Mouse (Mus musculus) hindbrain, embryonic 15.5 days (tissue): ENCODE results near the gene Itgb2. TPM values are rescaled to one million over a fixed set of nuclear protein-coding genes. Genes with fewer than 3 reads are reported as not detected.
A peak's percentile ranks its signal among the peaks of the same experiment; 100 is the strongest.

Experiments used
- ATAC-seq: fragments of 200-750 bp; cut with Nextera tagmentation; 2 replicates; pipeline ENCODE4 v1.8.0; 2017; ENCODE audit warnings: low read depth, moderate number of reproducible peaks, moderate TSS enrichment; ENCODE audit not compliant: low FRiP score
- H3K27ac ChIP-seq: fragments of 300-500 bp; sonication (generic); replicated peaks from 2 replicates; pipeline ENCODE4 v1.5.1; 2015; ENCODE audit warnings: mild to moderate bottlenecking, inconsistent platforms
- H3K27me3 ChIP-seq: fragments of 300-500 bp; sonication (generic); 2 replicates; pipeline ENCODE4 v1.6.1; 2015; ENCODE audit warnings: control low read depth, inconsistent platforms
- H3K36me3 ChIP-seq: fragments of 300-500 bp; sonication (generic); 2 replicates; pipeline ENCODE4 v1.6.1; 2015; ENCODE audit warnings: control low read depth, inconsistent platforms
- H3K4me1 ChIP-seq: fragments of 300-500 bp; sonication (generic); replicated peaks from 2 replicates; pipeline ENCODE4 v1.6.1; 2015; ENCODE audit warnings: control low read depth, inconsistent platforms
- H3K4me2 ChIP-seq: fragments of 300-500 bp; sonication (generic); 2 replicates; pipeline ENCODE4 v1.6.1; 2015; ENCODE audit warnings: moderate library complexity, mild to moderate bottlenecking, inconsistent platforms
- H3K4me3 ChIP-seq: fragments of 300-500 bp; sonication (generic); 2 replicates; pipeline ENCODE4 v1.5.1; 2015; ENCODE audit warnings: mild to moderate bottlenecking, inconsistent platforms
- H3K9ac ChIP-seq: fragments of 300-500 bp; sonication (generic); 2 replicates; pipeline ENCODE4 v1.6.1; 2015; ENCODE audit warnings: inconsistent platforms
- H3K9me3 ChIP-seq: fragments of 300-500 bp; sonication (generic); 2 replicates; pipeline ENCODE4 v1.6.1; 2016; ENCODE audit warnings: control low read depth, inconsistent platforms
- WGBS: fragments of 180-500 bp; shearing (Covaris S2); methylation state at CpG from one replicate; pipeline ENCODE4 v1.1.7; 2015; 5-methylcytosine and 5-hydroxymethylcytosine counted together
- polyA plus RNA-seq: library from polyadenylated mRNA; unstranded; fragments of >200 nt; fragmentation: Nextera tagmentation; extraction: Ambion mirVana; gene quantifications from 2 replicates; pipeline ENCODE4 v1.2.1, GENCODE M21; 2015

Itgb2 gene
- polyA plus RNA-seq, 1 experiment from 2014 or later, result 1.1 TPM

GRCm38 (mm10) chr10:77560090-77560489 is 30.0 kb downstream of the Itgb2 start:
- Histone ChIP-seq H3K4me3 (no peak overlapping the region), H3K27me3 (no peaks in the 10 kb centered on the region), H3K4me1 (no peaks in the 10 kb centered on the region), H3K9ac (no peak overlapping the region), H3K4me2 (no peak overlapping the region), H3K9me3 (no peaks in the 10 kb centered on the region), H3K36me3 (no peaks in the 10 kb centered on the region), H3K27ac (no peak overlapping the region)
- WGBS, result 87% methylated on average over 11 of the region's 11 CpGs
- ATAC-seq, result no peak

- Histone ChIP-seq H3K27me3 (no peaks in the 10 kb centered on the region), H3K9ac (no peak overlapping the region), H3K4me3 (no peak overlapping the region), H3K9me3 (no peaks in the 10 kb centered on the region), H3K36me3 (no peaks in the 10 kb centered on the region), H3K4me2 (no peak overlapping the region), H3K27ac (no peak overlapping the region), H3K4me1 (no peaks in the 10 kb centered on the region)
- ATAC-seq, result no peak
- 93% methylated on average over 9 of the region's 9 CpGs for WGBS
Measured at GRCm38 (mm10) chr10:77560830-77561229, 30.8 kb downstream of the Itgb2 start.

GRCm38 (mm10) chr10:77561508-77561907 is 31.5 kb downstream of the Itgb2 start:
- no peak overlapping the region for H3K4me3 ChIP-seq
- H3K9me3 ChIP-seq, result no peaks in the 10 kb centered on the region
- H3K27ac ChIP-seq, result no peak overlapping the region
- no peaks in the 10 kb centered on the region for H3K4me1 ChIP-seq
- 92% methylated on average over 2 of the region's 2 CpGs for WGBS
- H3K9ac ChIP-seq, result no peak overlapping the region
- no peak for ATAC-seq
- no peaks in the 10 kb centered on the region for H3K36me3 ChIP-seq
- H3K4me2 ChIP-seq, result no peak overlapping the region
- H3K27me3 ChIP-seq, result no peaks in the 10 kb centered on the region

GRCm38 (mm10) chr10:77565005-77565404 is 35.0 kb downstream of the Itgb2 start:
- no peak overlapping the region for H3K27ac ChIP-seq
- ATAC-seq, result no peak
- H3K9me3 ChIP-seq, result no peaks in the 10 kb centered on the region
- 86% methylated on average over 8 of the region's 8 CpGs for WGBS
- H3K4me1 ChIP-seq, result no peaks in the 10 kb centered on the region
- no peak overlapping the region for H3K4me2 ChIP-seq
- no peaks in the 10 kb centered on the region for H3K27me3 ChIP-seq
- no peak overlapping the region for H3K9ac ChIP-seq
- no peak overlapping the region for H3K4me3 ChIP-seq
- H3K36me3 ChIP-seq, result no peaks in the 10 kb centered on the region

- no peaks in the 10 kb centered on the region for H3K9me3 ChIP-seq
- no peak overlapping the region for H3K9ac ChIP-seq
- no peak for ATAC-seq
- no peaks in the 10 kb centered on the region for H3K27me3 ChIP-seq
- H3K4me3 ChIP-seq, result no peak overlapping the region
- H3K4me2 ChIP-seq, result no peak overlapping the region
- no peak overlapping the region for H3K27ac ChIP-seq
- no peaks in the 10 kb centered on the region for H3K4me1 ChIP-seq
- H3K36me3 ChIP-seq, result no peaks in the 10 kb centered on the region
- WGBS, result 45% methylated on average over 8 of the region's 8 CpGs
Measured at GRCm38 (mm10) chr10:77566651-77567050, 36.6 kb downstream of the Itgb2 start.

- Histone ChIP-seq H3K4me3 (no peak overlapping the region), H3K36me3 (no peaks in the 10 kb centered on the region), H3K4me1 (no peaks in the 10 kb centered on the region), H3K9ac (no peak overlapping the region), H3K4me2 (no peak overlapping the region), H3K27me3 (no peaks in the 10 kb centered on the region), H3K27ac (no peak overlapping the region), H3K9me3 (no peaks in the 10 kb centered on the region)
- no peak for ATAC-seq
- WGBS, result 33% methylated on average over 7 of the region's 7 CpGs
Measured at GRCm38 (mm10) chr10:77569481-77569880, 39.4 kb downstream of the Itgb2 start.

GRCm38 (mm10) chr10:77569973-77570658 is 40.1 kb downstream of the Itgb2 start:
- Histone ChIP-seq H3K4me1 (no peaks in the 10 kb centered on the region), H3K9me3 (no peaks in the 10 kb centered on the region), H3K27me3 (no peaks in the 10 kb centered on the region), H3K4me2 (no peak overlapping the region), H3K36me3 (no peaks in the 10 kb centered on the region), H3K9ac (no peak overlapping the region), H3K4me3 (no peak overlapping the region), H3K27ac (no peak overlapping the region)
- 64% methylated on average over 6 of the region's 6 CpGs for WGBS
- no peak for ATAC-seq

- Histone ChIP-seq H3K27ac (no peak overlapping the region), H3K27me3 (no peaks in the 10 kb centered on the region), H3K4me3 (no peak overlapping the region), H3K4me1 (no peaks in the 10 kb centered on the region), H3K36me3 (no peaks in the 10 kb centered on the region), H3K9me3 (no peaks in the 10 kb centered on the region), H3K4me2 (no peak overlapping the region), H3K9ac (no peak overlapping the region)
- no peak for ATAC-seq
- WGBS, result 32% methylated on average over 3 of the region's 3 CpGs
Measured at GRCm38 (mm10) chr10:77572225-77572624, 42.2 kb downstream of the Itgb2 start.

GRCm38 (mm10) chr10:77573162-77573561 is 43.1 kb downstream of the Itgb2 start:
- Histone ChIP-seq H3K9ac (no peak overlapping the region), H3K36me3 (no peaks in the 10 kb centered on the region), H3K4me3 (no peak overlapping the region), H3K27ac (no peak overlapping the region), H3K9me3 (no peaks in the 10 kb centered on the region), H3K4me2 (no peak overlapping the region), H3K4me1 (no peaks in the 10 kb centered on the region), H3K27me3 (no peaks in the 10 kb centered on the region)
- WGBS, result 79% methylated on average over 1 of the region's 1 CpGs
- ATAC-seq, result no peak

GRCm38 (mm10) chr10:77580027-77580920 is 50.2 kb downstream of the Itgb2 start:
- Histone ChIP-seq H3K4me2 (peak overlapping the region; percentile 70; the same call in 1 of the 2 replicates), H3K9ac (no peak overlapping the region), H3K9me3 (no peaks in the 10 kb centered on the region), H3K27me3 (no peaks in the 10 kb centered on the region), H3K36me3 (no peaks in the 10 kb centered on the region), H3K4me3 (no peak overlapping the region), H3K27ac (no peak overlapping the region), H3K4me1 (peaks cover 21% of the 10 kb centered on the region)
- no peak for ATAC-seq
- WGBS, result 61% methylated on average over 10 of the region's 10 CpGs

- peak; percentile 14; the same call in 1 of the 2 replicates for ATAC-seq
- Histone ChIP-seq H3K4me1 (peaks cover 26% of the 10 kb centered on the region), H3K27ac (peak overlapping the region; percentile 89), H3K9ac (peak overlapping the region; percentile 82), H3K27me3 (no peaks in the 10 kb centered on the region), H3K9me3 (no peaks in the 10 kb centered on the region), H3K4me2 (peak overlapping the region; percentile 70), H3K36me3 (no peaks in the 10 kb centered on the region), H3K4me3 (peak overlapping the region; percentile 77)
- WGBS, result 12% methylated on average over 8 of the region's 8 CpGs
Measured at GRCm38 (mm10) chr10:77581023-77581407, 51.0 kb downstream of the Itgb2 start.
